Mouse (Mus musculus): Measurements from ENCODE around the gene Cdkn2d.

The Cdkn2d gene

DNA sequence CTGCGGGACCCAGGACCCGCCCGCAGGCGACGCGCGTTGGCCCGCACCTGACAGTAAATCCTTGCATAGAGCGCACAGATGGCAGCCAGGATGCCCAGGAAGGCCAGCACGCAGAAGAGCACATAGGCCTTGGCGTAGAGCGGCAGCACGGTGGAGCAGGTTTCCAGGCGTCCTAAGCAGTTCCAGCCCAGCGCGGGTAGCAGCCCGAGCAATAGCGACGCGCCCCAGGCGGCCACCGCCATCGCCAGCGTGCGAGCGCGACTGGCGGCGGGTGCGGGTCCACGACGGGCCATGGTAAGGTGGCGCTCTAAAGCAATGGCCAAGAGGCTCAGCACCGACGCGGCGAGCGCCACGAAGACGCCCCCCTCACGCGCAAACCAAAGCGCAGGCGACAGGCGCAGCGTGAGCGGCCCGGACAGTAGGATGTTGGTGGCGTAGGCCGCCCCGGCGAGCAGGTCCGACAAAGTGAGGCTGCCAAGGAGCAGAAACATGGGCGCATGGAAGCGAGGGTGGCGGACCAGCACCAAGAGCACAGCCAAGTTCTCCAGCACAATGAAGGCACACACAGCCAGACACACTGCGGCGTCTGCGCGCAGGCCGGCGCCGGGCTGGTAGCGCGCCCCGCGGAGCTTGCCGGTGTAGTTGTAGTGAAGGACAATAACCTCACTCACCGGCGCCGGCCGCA is 46.6 kb downstream of the Cdkn2d start:
- no peak for DNase-seq (ENCODE audit: low spot score)

DNA sequence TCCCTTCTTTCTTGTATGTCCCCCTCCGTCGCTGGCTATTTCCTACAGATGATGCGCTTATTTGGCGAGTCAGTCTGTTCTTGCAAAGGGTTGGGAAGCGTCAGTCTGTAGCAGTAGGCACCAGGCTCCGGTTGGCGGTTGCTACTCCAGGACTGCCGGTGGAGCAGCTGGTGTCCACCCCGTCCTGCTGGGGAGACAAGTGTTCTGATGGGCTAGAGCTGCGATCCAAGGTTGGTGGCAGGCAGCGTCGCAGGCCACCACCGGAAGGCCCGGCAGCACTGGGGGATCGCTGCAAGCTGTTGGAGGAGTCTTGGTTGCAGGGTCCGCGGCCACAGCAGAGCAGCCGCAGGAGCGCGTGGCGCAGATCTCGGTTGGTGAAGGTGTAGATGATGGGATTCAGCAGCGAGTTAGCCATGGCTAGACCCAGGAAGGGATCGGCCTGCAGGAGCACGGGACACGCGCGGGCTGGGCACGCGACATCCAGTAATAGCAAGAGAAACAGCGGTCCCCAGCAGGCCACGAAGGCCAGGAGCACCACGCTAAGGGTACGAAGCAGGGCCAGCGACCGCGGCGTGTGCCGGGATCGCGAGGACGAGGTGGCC is 47.3 kb downstream of the Cdkn2d start:
- DNase-seq (ENCODE audit: low spot score) = no peak

DNA sequence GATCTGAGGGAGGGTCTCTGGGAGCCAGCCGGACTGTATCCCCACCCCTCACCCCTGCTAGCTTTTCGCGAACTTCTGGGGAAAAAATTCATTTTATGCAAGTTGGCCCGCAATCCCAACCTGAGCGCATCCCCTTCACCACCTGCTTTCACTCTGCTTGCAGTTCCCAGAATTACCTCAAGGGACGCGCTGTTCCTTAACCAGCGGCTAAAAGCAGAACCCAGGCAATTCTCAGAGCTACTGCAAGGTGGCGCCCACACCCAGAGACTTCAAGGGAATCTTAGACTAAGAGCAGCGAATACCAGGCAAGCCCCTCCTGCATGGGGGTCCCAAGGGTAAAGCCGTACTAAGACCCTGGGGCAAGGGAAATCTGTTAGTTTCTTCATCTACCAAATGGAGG is 49.9 kb downstream of the Cdkn2d start:
- peak; percentile 72 for DNase-seq (ENCODE audit: low spot score)

DNA sequence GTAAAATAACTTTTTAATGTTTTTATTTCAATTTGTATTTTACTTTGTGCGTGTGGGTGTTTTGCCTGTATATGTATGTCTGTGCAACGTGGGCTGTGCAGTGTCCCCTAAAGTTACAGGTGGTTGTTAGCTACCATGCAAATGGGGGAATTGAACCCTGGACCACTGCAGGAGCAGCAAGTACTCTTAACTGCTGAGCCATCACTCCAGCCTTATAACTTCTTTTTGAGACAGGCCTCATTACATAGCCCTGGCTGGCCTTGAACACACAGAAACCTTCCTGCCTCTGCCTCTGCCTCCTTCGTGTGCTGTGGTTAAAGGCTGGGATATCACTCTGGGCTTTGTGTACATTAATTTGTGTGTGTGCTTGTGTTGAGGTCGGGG is 51.8 kb downstream of the Cdkn2d start:
- no peak for DNase-seq (ENCODE audit: low spot score)

DNA sequence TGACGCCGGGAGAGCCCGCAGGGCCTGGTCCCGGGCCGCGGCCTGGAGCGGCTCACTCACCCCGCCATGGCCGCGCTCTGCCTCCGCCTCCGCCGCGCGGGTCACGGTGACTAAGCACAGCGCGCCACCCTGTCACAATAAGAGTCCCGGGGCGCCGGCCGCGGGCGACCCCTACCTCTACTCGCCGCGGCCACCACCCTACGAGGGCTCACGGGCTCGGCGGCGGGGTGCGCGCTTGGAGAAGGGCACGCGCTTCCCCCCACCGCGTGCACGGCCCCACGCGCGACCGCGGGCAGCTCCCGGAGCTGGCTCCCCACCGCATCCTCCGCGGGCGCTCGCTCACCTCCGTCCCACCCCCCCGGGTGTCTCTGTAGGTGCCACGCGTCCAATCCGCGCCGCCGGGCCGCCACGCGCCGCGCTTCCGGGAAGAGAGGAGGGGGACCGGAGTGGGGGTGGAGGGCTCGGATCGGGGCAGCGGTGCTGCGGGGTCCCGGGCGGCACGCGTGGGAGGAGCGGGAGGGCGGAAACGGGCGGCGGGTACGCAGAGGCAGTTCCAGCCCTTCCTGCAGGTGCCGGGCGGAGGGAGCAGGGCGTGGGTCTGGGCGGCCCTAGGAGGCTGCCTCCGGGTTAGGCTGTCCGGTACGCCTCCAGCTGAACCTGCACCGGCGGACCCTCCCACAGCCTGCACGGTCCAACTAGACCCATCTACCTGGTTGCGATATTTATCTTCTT is 52.3 kb downstream of the Cdkn2d start, which contains the start of gene Keap1:
TSS of gene Keap1 (minus strand) at position 629 of the 732 bp plus-strand sequence.
- DNase-seq (ENCODE audit: low spot score) = peak; percentile 85
